Mouse (Mus musculus) left cerebral cortex, adult 2 months (tissue): Measurements from ENCODE around the gene Pilra. TPM values are rescaled to one million over a fixed set of nuclear protein-coding genes. Genes with fewer than 3 reads are reported as not detected.
"Not testable (repeated sequence)": the region's sequence is repeated elsewhere in the genome, so short reads cannot be mapped to it uniquely, and the experiment has no call there.

ENCODE experiments used
- DNase-seq, 2 experiments: peaks; one replicate each; pipeline ENCODE4 v3.0.0; 2021 to 2022; ENCODE audit warnings: low spot score in 2 of 2, mixed read lengths in 1 of 2; ENCODE audit errors: extremely low spot score in 1 of 2
- H3K27ac ChIP-seq: fragments of 200-600 bp; 2 replicates; pipeline ENCODE4 v1.8.1; 2022
- H3K4me3 ChIP-seq: fragments of 200-600 bp; 2 replicates; pipeline ENCODE4 v1.8.1; 2022
- CTCF ChIP-seq: fragments of 200-600 bp; IDR thresholded peaks from 2 replicates; pipeline ENCODE4 v1.8.1; 2022; ENCODE audit warnings: antibody characterized with exemption, mild to moderate bottlenecking, moderate library complexity
- intact Hi-C: fragments of 180-260 bp; cut with DNase I; formaldehyde crosslinking; loops from one replicate; pipeline ENCODE4 v1.15.1; 2025
- long read RNA-seq, 2 experiments: library from polyadenylated mRNA; stranded (forward); transcript quantifications; one replicate each; pipeline ENCODE4 v2.0.0; 2021; ENCODE audit warnings: borderline mapping rate in 2 of 2
- total RNA-seq, 2 experiments: library from RNA; stranded (reverse); gene quantifications; 2 replicates each; pipeline ENCODE4 v1.2.3; 2021

Pilra gene
- 1 to 10 TPM in 1 of 2 experiments, under 1 TPM in 1; 0.54 to 1.3 TPM for total RNA-seq
- long read RNA-seq, experiment 1 = 0 reads
- long read RNA-seq, experiment 2 = 0 reads

- DNase-seq, H3K4me3 ChIP-seq, H3K27ac ChIP-seq, intact Hi-C loops: not testable (repeated sequence)
These were observed at the start of gene Pilra for GRCm38 (mm10) chr5:137835966-137836520. TSS of gene Pilra (minus strand) at chr5:137836281.

DNA sequence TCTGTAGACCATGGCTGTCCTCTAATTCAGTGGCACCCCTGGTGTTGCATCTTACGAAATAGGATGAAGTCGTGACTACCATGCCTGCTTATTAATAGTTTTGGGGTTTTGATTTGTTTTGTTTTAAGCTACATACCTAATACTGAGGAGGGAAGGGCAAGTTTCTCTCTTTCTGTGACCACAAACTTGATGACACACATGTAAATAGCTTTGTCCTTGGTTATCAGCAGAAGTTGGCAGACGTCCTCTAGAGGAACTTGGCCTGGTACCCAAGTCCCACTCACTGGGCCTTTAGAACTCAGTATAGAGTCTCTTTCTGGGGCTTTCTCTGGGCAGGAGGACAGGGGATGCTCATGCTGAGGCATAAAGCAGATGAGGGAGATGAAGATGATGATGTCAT, 47.3 kb upstream of the Pilra start:
- TF ChIP-seq CTCF = no peak
- DNase-seq = no peak
- no peak overlapping the region for H3K4me3 ChIP-seq
- no peak overlapping the region for H3K27ac ChIP-seq
- intact Hi-C loops = no loop called here

DNA sequence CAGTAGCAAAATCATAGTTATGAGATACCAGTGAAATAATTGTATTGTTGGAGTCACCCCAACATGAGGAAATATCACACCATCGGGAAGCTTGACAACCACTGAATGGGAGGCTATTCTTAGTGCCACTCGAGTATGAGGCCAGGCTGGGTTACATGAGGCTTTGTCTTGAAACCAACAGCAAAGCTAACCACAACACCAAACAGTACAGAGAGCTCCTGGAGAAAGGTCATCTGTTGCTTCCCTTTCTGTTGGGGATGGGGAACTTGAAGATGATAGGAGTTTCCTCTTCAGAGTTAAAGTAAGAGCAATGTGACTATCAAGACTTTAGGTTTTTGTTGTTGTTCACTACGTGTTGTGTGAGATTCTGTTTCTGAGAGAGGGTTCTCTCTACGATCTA, 46.8 kb upstream of the Pilra start:
- DNase-seq = no peak
- no peak overlapping the region for H3K27ac ChIP-seq
- intact Hi-C loops = no loop called here
- no peak for TF ChIP-seq CTCF
- no peak overlapping the region for H3K4me3 ChIP-seq

DNA sequence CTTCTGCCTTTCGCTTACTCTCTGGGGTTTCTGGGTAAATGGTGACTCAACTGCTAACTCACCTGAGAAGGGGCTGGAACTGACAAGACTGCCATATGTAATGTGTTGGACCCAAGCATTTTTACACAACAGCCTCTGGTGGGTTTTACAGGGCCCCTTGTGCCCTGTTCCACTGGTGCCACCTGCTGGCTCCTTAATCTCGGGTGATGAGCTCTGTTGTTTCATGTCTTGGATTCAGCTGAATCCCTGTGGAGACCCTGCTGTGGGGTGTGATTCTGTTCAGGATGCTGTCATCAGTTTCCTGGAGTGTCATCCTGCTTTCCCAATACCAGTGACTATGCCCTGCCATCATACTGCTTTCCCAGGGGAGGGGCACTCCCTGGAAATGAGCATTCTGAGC, 41.8 kb upstream of the Pilra start:
- peak; percentile 42 for TF ChIP-seq CTCF
- no peak overlapping the region for H3K4me3 ChIP-seq
- intact Hi-C loops = loop anchor here (1.0 kb wide), 1 partner anchor 91 kb away; the partner anchor contains the start of genes Mepce and Zcwpw1
- no peak for DNase-seq
- H3K27ac ChIP-seq = no peak overlapping the region

- no peak for TF ChIP-seq CTCF
- no peak overlapping the region for H3K4me3 ChIP-seq
- DNase-seq = no peak
- intact Hi-C loops = no loop called here
- H3K27ac ChIP-seq = no peak overlapping the region
These were observed 39.0 kb upstream of the Pilra start for GRCm38 (mm10) chr5:137875054-137875453.

GRCm38 (mm10) chr5:137872381-137872702, 36.3 kb upstream of the Pilra start:
- intact Hi-C loops, DNase-seq, H3K27ac ChIP-seq, H3K4me3 ChIP-seq: not testable (repeated sequence)

GRCm38 (mm10) chr5:137871644-137872380, 35.7 kb upstream of the Pilra start, which contains the start of gene Pilrb2:
TSS of gene Pilrb2 (minus strand) at chr5:137871815.
- DNase-seq, H3K4me3 ChIP-seq, intact Hi-C loops, H3K27ac ChIP-seq: not testable (repeated sequence)

DNA sequence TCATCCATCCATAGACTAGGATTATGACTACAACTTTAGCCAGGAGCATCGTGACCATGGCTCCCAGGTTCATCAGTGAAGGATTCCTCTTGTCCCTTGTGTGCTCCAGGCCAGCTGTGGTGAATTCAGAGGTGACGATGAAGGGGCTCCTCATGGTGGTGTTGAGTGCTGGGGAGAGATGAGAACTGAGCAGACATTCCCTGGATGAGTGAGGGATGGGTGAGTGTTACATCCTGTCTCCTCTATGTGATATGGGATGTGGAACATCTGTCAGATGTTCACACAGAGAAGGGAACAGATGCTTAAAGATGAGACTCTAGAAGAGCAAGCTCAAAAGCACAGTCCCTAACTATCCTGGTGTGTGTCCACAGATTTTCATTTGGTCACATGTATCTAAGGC, 32.5 kb upstream of the Pilra start:
- intact Hi-C loops = loop anchor here (1.0 kb wide), 1 partner anchor 14 kb away; no protein-coding TSS in a partner anchor
- DNase-seq, H3K4me3 ChIP-seq, H3K27ac ChIP-seq: not testable (repeated sequence)

GRCm38 (mm10) chr5:137864008-137864407, 27.9 kb upstream of the Pilra start:
- intact Hi-C loops, H3K27ac ChIP-seq, H3K4me3 ChIP-seq, DNase-seq: not testable (repeated sequence)

DNA sequence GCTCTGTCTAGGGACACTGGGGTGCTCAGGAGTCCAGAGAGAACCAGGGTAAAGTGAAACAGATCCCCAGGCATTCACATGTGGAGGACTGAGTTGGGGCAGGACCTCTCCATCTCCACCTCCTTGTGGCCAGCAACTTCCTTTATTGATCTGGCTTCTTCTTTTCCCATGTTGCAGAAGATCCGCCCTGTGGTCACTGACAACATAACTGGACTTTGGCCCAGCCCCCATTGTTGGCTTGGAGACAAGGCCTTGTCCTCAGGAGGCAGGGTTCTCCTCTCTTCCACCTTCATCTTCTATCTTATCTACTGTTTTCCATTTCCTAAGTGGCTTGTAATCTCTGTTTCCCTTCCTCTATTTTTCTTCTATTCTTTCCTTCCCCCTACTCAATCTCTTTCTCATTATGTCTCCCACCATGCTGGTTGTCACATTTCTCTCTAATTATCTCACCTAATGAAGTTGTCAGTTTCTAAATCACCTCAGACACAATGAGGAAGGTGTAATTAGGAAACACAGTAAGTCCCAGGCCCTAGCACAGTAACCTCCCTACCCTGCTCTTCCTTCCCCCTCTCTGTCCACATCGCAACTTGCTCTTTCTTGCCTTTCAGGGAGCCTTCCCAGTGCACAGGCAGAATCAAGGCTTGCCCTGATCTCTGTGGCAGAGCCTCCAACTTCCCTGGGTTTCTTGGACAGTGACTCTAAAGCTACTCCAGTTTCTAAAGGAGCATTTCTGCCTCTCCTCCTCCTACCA, 22.1 kb upstream of the Pilra start, which contains the start of gene Pilrb1:
Pilrb1 (minus strand) TSS at position 147 of the 751 bp plus-strand sequence.
- intact Hi-C loops, H3K4me3 ChIP-seq, DNase-seq, H3K27ac ChIP-seq: not testable (repeated sequence)

DNA sequence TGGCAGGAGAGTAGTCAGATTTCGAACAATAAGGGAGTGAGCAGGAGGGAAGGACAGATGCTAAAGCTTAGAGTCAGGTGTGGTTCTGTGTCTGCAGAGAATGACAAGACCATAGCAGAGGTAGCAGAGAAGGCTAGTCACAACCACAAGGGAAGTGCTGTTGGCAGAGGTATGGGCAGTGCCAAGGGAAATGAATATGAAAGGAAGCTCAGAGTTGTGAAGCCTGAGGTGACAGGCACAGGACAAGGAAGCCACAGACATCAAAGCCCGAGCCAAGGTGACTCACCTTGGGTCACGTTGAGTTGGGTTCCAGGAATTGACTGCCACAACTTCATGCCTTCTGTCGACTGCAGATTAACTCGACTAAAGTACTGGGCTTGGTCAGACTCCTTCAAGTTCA, 20.8 kb upstream of the Pilra start:
- intact Hi-C loops, H3K4me3 ChIP-seq, DNase-seq, H3K27ac ChIP-seq: not testable (repeated sequence)

DNA sequence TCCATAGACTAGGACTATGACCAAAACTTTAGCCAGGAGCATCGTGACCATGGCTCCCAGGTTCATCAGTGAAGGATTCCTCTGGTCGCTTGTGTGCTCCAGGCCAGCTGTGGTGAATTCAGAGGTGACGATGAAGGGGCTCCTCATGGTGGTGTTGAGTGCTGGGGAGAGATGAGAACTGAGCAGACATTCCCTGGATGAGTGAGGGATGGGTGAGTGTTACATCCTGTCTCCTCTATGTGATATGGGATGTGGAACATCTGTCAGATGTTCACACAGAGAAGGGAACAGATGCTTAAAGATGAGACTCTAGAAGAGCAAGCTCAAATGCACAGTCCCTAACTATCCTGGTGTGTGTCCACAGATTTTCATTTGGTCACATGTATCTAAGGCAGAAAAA, 18.8 kb upstream of the Pilra start:
- DNase-seq, H3K27ac ChIP-seq, H3K4me3 ChIP-seq: not testable (repeated sequence)
- intact Hi-C loops = loop anchor here (1.0 kb wide), 1 partner anchor 13 kb away; no protein-coding TSS in a partner anchor

DNA sequence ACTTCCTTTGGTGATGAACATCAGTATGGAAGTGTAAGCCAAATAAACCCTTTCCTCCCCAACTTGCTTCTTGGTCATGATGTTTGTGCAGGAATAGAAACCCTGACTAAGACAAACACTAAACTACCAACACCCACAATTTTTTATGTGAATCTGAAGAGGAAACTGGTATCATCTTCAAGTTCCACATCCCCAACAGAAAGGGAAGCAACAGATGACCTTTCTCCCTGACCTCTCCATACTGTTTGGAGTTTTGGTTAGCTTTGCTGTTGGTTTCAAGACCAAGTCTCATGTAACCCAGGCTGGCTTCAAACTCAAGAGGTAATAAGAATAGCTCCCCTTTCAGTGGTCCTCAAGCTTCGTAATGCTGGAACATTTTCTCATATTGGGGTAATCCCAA, 14.2 kb upstream of the Pilra start:
- intact Hi-C loops, DNase-seq, H3K4me3 ChIP-seq, H3K27ac ChIP-seq: not testable (repeated sequence)

DNA sequence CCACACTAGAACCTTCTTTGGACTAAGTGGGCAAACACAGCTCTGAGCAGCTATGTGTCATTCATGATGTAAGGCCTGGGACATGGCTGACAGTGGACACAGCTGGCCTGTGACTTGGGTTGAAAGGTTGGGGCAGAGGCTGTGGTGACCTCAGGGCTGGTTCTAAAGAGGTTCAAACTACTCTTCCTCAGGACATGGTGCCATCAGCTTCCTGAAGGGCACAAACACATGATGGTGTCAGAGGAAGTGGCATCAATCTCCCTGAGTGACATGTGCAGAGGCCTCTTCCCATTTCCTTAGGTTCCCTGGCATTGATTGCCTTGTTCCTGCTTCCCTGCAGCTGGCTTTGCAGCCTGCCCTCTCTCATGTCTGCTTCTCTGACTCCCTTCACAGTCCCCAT, 1.0 kb upstream of the Pilra start:
- H3K4me3 ChIP-seq, H3K27ac ChIP-seq, DNase-seq, intact Hi-C loops: not testable (repeated sequence)
